Mouse (Mus musculus): Measurements from ENCODE around the gene Pon1. TPM values are rescaled to one million over a fixed set of nuclear protein-coding genes. Genes with fewer than 3 reads are reported as not detected.
A peak's percentile ranks its signal among the peaks of the same experiment; 100 is the strongest.

Pon1 gene
- polyA plus RNA-seq, 1 experiment = 1.2 TPM

DNA sequence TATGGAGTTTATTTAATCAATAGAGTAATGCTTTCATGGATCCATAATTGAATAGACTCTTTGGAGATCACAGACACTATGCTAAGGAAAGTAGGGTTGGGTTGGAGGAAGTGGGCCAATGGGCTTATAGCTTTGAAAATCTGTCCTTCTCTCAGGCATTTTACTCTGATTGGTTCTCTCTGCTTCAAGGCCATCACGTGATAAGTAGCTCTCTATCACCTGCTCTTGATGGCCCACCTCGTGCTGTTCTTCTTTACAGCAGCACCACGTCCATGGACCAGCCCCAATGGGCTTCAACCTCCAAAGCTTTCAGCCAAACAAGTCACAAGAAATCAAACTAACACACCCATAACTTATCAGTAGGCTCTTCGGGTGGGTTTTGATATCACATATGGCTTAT, 3.0 kb downstream of the Pon1 start:
- Histone ChIP-seq H3K4me1 (ENCODE audit: control insufficient read depth, insufficient read depth, low read length) (no peaks in the 10 kb centered on the region), H3K27me3 (replicated peaks; ENCODE audit: control insufficient read depth, insufficient read depth, low read length) (no peaks in the 10 kb centered on the region), H3K36me3 (ENCODE audit: control insufficient read depth, insufficient read depth, low read length) (no peaks in the 10 kb centered on the region), H3K4me3 (ENCODE audit: insufficient read depth, low read depth, low read length) (no peak overlapping the region), H3K27ac (ENCODE audit: insufficient read depth, low read depth, low read length) (no peak overlapping the region)
- WGBS = 91% methylated on average over 4 of the region's 4 CpGs
- no peak for DNase-seq
- no peak for TF ChIP-seq POLR2A (IDR thresholded peaks at IDR 0.05; ENCODE audit: low read depth, low read length)

DNA sequence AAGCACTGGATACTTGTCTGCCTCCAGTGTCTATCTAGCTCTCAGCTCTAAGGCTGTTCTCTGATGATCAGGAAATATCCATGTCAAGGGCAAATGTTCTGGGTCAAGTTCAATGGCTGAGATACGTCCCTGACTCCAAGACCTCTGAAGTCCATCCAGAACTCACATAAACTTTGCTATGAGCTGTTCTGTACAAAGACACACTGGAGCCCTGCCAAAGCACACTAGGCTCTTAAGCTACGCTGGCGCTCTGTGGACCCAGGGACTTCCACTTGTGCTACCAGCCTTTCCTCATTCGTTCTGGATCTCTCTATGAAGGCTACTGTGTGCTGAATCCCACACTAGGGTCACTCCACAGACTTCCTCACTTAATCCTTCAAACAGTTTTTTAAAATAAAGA, 4.2 kb downstream of the Pon1 start:
- no peaks in the 10 kb centered on the region for H3K4me1 ChIP-seq (ENCODE audit: control insufficient read depth, insufficient read depth, low read length)
- DNase-seq = peak; percentile 17
- no peak overlapping the region for H3K27ac ChIP-seq (ENCODE audit: insufficient read depth, low read depth, low read length)
- TF ChIP-seq CTCF (conservative IDR thresholded peaks at IDR 0.05; ENCODE audit: insufficient read depth, insufficient read length, low read depth, low read length) (no peak), POLR2A (IDR thresholded peaks at IDR 0.05; ENCODE audit: low read depth, low read length) (no peak)
- 50% methylated on average over 4 of the region's 4 CpGs for WGBS
- no peaks in the 10 kb centered on the region for H3K36me3 ChIP-seq (ENCODE audit: control insufficient read depth, insufficient read depth, low read length)
- H3K4me3 ChIP-seq (ENCODE audit: insufficient read depth, low read depth, low read length) = no peak overlapping the region
- H3K27me3 ChIP-seq (replicated peaks; ENCODE audit: control insufficient read depth, insufficient read depth, low read length) = no peaks in the 10 kb centered on the region

DNA sequence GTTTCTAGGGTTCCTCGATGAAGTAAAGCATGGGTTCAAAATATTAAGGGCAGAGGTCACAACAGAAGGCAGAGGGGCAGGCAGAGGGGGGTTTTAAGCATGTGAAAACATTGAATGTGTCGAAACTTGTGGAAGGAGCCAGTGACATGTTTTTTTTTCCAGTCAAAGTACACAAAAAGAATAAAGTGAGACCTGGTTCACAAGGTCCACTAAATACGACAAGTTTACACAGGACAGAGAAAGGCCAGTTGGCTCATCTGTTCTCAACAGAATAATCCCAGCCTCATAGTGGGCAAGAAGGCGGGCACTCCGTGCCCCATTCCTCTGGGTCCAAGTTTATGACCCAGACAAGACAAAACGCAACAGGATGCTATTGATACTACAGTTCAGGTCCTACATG, 4.8 kb downstream of the Pon1 start:
- 37% methylated on average over 6 of the region's 6 CpGs for WGBS
- Histone ChIP-seq H3K4me3 (ENCODE audit: insufficient read depth, low read depth, low read length) (no peak overlapping the region), H3K27ac (ENCODE audit: insufficient read depth, low read depth, low read length) (no peak overlapping the region), H3K27me3 (replicated peaks; ENCODE audit: control insufficient read depth, insufficient read depth, low read length) (no peaks in the 10 kb centered on the region), H3K36me3 (ENCODE audit: control insufficient read depth, insufficient read depth, low read length) (no peaks in the 10 kb centered on the region), H3K4me1 (ENCODE audit: control insufficient read depth, insufficient read depth, low read length) (no peaks in the 10 kb centered on the region)
- no peak for TF ChIP-seq POLR2A (IDR thresholded peaks at IDR 0.05; ENCODE audit: low read depth, low read length)
- TF ChIP-seq CTCF (conservative IDR thresholded peaks at IDR 0.05; ENCODE audit: insufficient read depth, insufficient read length, low read depth, low read length) = no peak
- DNase-seq = no peak

DNA sequence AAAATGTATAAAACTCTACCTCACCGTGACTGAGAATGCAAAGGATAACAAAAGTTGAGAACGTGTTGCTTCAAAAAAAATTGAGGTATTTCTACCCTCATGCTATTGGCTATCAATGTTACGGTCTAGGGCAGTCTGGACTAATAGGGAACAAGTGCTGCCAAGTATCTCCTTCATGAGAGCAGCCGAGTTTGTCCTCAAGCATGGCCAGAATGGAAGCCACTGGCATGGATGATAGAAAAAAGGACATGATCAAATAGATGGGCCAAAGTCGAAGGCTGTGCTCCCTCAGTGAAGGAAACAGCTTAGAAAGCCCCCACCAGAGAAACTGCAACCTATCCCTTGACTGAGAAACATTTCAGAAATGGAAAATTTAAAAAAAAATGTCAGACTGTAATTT, 5.7 kb downstream of the Pon1 start:
- Histone ChIP-seq H3K36me3 (ENCODE audit: control insufficient read depth, insufficient read depth, low read length) (no peaks in the 10 kb centered on the region), H3K4me3 (ENCODE audit: insufficient read depth, low read depth, low read length) (no peak overlapping the region), H3K4me1 (ENCODE audit: control insufficient read depth, insufficient read depth, low read length) (no peaks in the 10 kb centered on the region), H3K27me3 (replicated peaks; ENCODE audit: control insufficient read depth, insufficient read depth, low read length) (no peaks in the 10 kb centered on the region), H3K27ac (ENCODE audit: insufficient read depth, low read depth, low read length) (no peak overlapping the region)
- no peak for DNase-seq
- WGBS = 83% methylated on average over 5 of the region's 5 CpGs
- TF ChIP-seq CTCF (conservative IDR thresholded peaks at IDR 0.05; ENCODE audit: insufficient read depth, insufficient read length, low read depth, low read length) (no peak), POLR2A (IDR thresholded peaks at IDR 0.05; ENCODE audit: low read depth, low read length) (no peak)

DNA sequence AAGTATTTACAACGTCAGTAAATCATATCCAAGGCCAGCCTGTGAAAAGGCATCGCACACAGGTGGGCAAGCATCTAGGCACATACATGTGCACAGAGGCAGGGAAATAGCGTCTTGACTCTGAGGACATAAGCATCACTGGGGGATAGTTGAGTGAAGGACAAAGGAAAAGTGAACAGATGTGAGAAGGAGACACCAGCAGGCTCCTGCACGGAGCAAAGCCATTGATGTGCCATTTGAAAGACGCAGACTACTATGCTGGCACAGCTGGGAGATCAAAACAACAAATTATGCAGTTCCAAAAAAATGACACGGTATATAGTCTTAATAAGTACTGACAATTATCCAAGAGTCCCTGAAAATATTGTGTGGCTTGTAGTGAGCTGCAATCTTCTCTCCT, 6.2 kb downstream of the Pon1 start:
- H3K4me3 ChIP-seq (ENCODE audit: insufficient read depth, low read depth, low read length) = no peak overlapping the region
- 85% methylated on average over 6 of the region's 6 CpGs for WGBS
- TF ChIP-seq CTCF (conservative IDR thresholded peaks at IDR 0.05; ENCODE audit: insufficient read depth, insufficient read length, low read depth, low read length) = no peak
- no peak for TF ChIP-seq POLR2A (IDR thresholded peaks at IDR 0.05; ENCODE audit: low read depth, low read length)
- no peak overlapping the region for H3K27ac ChIP-seq (ENCODE audit: insufficient read depth, low read depth, low read length)
- no peak for DNase-seq
- H3K36me3 ChIP-seq (ENCODE audit: control insufficient read depth, insufficient read depth, low read length) = no peaks in the 10 kb centered on the region
- H3K4me1 ChIP-seq (ENCODE audit: control insufficient read depth, insufficient read depth, low read length) = no peaks in the 10 kb centered on the region
- H3K27me3 ChIP-seq (replicated peaks; ENCODE audit: control insufficient read depth, insufficient read depth, low read length) = no peaks in the 10 kb centered on the region

DNA sequence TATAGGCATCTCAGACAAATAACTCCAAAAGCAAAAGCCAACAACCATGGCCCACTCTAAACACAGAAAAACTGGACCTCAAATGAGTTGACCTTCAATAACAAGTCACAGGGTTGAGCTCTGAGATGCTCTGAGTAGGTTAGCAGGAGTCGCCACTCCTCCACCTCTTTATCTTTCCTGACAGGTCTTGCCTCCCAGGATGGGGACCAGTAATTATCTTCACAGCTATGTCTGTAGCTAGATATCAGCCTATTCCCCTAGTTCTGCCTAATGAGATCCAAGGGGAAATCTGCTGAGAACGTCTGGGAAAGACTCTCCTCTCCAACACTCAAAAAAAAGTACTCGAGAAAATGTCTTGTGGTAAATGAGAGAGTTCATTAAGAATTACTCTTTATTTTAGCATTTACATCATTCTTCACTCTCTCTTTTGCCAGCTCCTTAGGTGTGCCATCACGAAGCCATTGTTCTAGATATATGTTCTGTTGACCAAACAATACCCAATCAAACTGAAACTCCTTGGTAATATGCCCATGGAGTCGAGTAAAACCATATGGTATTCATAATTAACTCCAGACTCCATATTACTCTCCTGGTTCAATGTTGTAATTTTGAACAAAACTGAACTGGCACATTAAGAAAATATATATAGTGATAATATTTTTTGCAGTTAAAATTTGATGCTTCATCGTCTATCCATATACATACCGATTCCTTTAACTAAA, 7.4 kb downstream of the Pon1 start:
- DNase-seq = no peak
- TF ChIP-seq POLR2A (IDR thresholded peaks at IDR 0.05; ENCODE audit: low read depth, low read length) (no peak), CTCF (conservative IDR thresholded peaks at IDR 0.05; ENCODE audit: insufficient read depth, insufficient read length, low read depth, low read length) (no peak)
- H3K36me3 ChIP-seq (ENCODE audit: control insufficient read depth, insufficient read depth, low read length) = no peaks in the 10 kb centered on the region
- no peak overlapping the region for H3K4me3 ChIP-seq (ENCODE audit: insufficient read depth, low read depth, low read length)
- no peaks in the 10 kb centered on the region for H3K4me1 ChIP-seq (ENCODE audit: control insufficient read depth, insufficient read depth, low read length)
- 80% methylated on average over 7 of the region's 7 CpGs for WGBS
- no peaks in the 10 kb centered on the region for H3K27me3 ChIP-seq (replicated peaks; ENCODE audit: control insufficient read depth, insufficient read depth, low read length)
- H3K27ac ChIP-seq (ENCODE audit: insufficient read depth, low read depth, low read length) = no peak overlapping the region

DNA sequence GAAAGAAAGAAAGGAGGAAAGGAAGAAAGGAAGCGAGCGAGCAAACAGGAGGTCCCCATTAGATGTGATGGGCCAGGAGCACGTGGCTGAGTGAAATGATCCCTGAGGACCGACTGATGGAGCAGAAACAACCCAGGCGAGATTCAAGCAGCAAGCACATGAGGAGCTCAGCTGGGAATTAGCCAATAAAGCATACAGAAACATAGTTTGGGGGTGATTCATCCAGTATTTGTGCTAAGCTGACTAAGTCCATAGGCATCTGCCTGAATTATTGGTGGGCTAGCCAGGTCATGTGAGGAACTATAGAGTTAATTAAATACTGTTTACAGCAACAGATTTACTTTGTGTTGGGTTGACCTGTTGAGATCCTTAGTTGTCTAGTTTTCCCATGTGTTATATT, 13.1 kb downstream of the Pon1 start:
- H3K27ac ChIP-seq (ENCODE audit: insufficient read depth, low read depth, low read length) = no peak overlapping the region
- H3K36me3 ChIP-seq (ENCODE audit: control insufficient read depth, insufficient read depth, low read length) = no peaks in the 10 kb centered on the region
- no peak overlapping the region for H3K4me3 ChIP-seq (ENCODE audit: insufficient read depth, low read depth, low read length)
- H3K27me3 ChIP-seq (replicated peaks; ENCODE audit: control insufficient read depth, insufficient read depth, low read length) = no peaks in the 10 kb centered on the region; the same call in 1 of the 2 replicates
- no peak for TF ChIP-seq CTCF (conservative IDR thresholded peaks at IDR 0.05; ENCODE audit: insufficient read depth, insufficient read length, low read depth, low read length)
- no peak for TF ChIP-seq POLR2A (IDR thresholded peaks at IDR 0.05; ENCODE audit: low read depth, low read length)
- whole genome bisulfite sequencing = 70% methylated on average over 5 of the region's 5 CpGs
- DNase-seq = no peak
- no peaks in the 10 kb centered on the region for H3K4me1 ChIP-seq (ENCODE audit: control insufficient read depth, insufficient read depth, low read length)
